Mouse (Mus musculus) lung, adult 2 months (tissue): ENCODE measurements around the gene Tesmin.

ENCODE experiments used
- CTCF ChIP-seq: fragments of 200-500 bp; IDR thresholded peaks from 2 replicates; pipeline ENCODE4 v1.5.1; 2011; ENCODE audit warnings: mild to moderate bottlenecking, low read length, control low read depth; ENCODE audit not compliant: insufficient read depth
- POLR2A ChIP-seq: fragments of 200-500 bp; IDR thresholded peaks from 2 replicates; pipeline ENCODE4 v1.6.1; 2011; ENCODE audit warnings: low read depth, mild to moderate bottlenecking, control low read depth, low read length, borderline replicate concordance; ENCODE audit errors: extremely low read depth

DNA sequence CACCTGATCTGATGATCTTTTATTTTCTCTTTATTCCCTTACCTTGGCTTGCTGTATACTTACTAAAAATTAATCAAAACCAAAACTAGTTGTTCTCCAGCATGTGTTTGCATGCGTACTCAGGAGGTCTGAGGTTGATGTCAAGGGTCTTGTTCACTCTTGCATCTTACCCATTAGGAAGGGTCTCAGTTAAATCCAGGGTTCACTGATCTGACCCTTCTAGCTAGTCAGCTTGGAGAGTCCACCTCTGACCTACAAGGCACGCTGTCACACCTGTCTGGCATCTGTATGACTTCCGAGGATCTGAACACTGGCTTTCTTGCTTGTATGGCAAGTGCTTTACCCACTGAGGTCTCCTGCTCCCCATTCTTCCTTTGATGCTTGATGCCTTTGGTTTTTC, 62.1 kb downstream of the Tesmin start:
- TF ChIP-seq CTCF (no peak), POLR2A (no peak)
